Mouse (Mus musculus) NIH3T3 (cell line): ENCODE results near the gene Sec22b.

Experiments
- DNase-seq: peaks from one replicate; pipeline ENCODE4 v3.0.0-alpha.2; 2012; ENCODE audit warnings: low read depth

The Sec22b gene

GRCm38 (mm10) chr3:97940511-97941204 is 39.7 kb downstream of the Sec22b start:
- DNase-seq: no peak

GRCm38 (mm10) chr3:97941440-97942259 is 40.7 kb downstream of the Sec22b start:
- no peak for DNase-seq

GRCm38 (mm10) chr3:97942260-97942950 is 41.4 kb downstream of the Sec22b start:
- peak; percentile 78 for DNase-seq

GRCm38 (mm10) chr3:97944462-97944861 is 43.5 kb downstream of the Sec22b start:
- peak; percentile 27 for DNase-seq

- no peak for DNase-seq
Measured at GRCm38 (mm10) chr3:97946439-97946838, 45.4 kb downstream of the Sec22b start.

GRCm38 (mm10) chr3:97948518-97948917 is 47.5 kb downstream of the Sec22b start:
- no peak for DNase-seq

- DNase-seq: no peak
Measured at GRCm38 (mm10) chr3:97949946-97950345, 49.0 kb downstream of the Sec22b start.

- no peak for DNase-seq
Measured at GRCm38 (mm10) chr3:97951134-97951533, 50.1 kb downstream of the Sec22b start.

- no peak for DNase-seq
Measured at GRCm38 (mm10) chr3:97953196-97953595, 52.2 kb downstream of the Sec22b start.

GRCm38 (mm10) chr3:97956322-97956721 is 55.3 kb downstream of the Sec22b start:
- no peak for DNase-seq

- no peak for DNase-seq
Measured at GRCm38 (mm10) chr3:97956926-97957325, 55.9 kb downstream of the Sec22b start.

- no peak for DNase-seq
Measured at GRCm38 (mm10) chr3:97960783-97961594, 60.0 kb downstream of the Sec22b start.

- DNase-seq: no peak
Measured at GRCm38 (mm10) chr3:97961962-97962361, 61.0 kb downstream of the Sec22b start.

- DNase-seq: peak; percentile 67
Measured at GRCm38 (mm10) chr3:97964878-97965353, 63.9 kb downstream of the Sec22b start.

GRCm38 (mm10) chr3:97967627-97968026 is 66.6 kb downstream of the Sec22b start:
- no peak for DNase-seq

GRCm38 (mm10) chr3:97968191-97968590 is 67.2 kb downstream of the Sec22b start:
- no peak for DNase-seq

GRCm38 (mm10) chr3:97969019-97969418 is 68.0 kb downstream of the Sec22b start:
- DNase-seq: no peak

- no peak for DNase-seq
Measured at GRCm38 (mm10) chr3:97971117-97971516, 70.1 kb downstream of the Sec22b start.

- no peak for DNase-seq
Measured at GRCm38 (mm10) chr3:97972200-97972599, 71.2 kb downstream of the Sec22b start.

- DNase-seq: no peak
Measured at GRCm38 (mm10) chr3:97972707-97973106, 71.7 kb downstream of the Sec22b start.
